Mouse (Mus musculus): Measurements from ENCODE around the gene Rnf115. TPM values are rescaled to one million over a fixed set of nuclear protein-coding genes. Genes with fewer than 3 reads are reported as not detected.

The Rnf115 gene
- polyA plus RNA-seq, 1 experiment from 2014 or later, result 63.8 TPM

GRCm38 (mm10) chr3:96829856-96830255 lies 102.4 kb downstream of the Rnf115 start:
- no peak overlapping the region for H3K4me3 ChIP-seq
- H3K4me1 ChIP-seq (replicated peaks), result peaks cover 21% of the 10 kb centered on the region
- 0 out of 2 replicates have a peak, but pooled peaks cover 3% of the 10 kb centered on the region for H3K27me3 ChIP-seq (ENCODE audit: insufficient read depth, poor library complexity, severe bottlenecking)
- DNase-seq (ENCODE audit: low spot score), result no peak
- 81% methylated on average over 10 of the region's 10 CpGs for WGBS
- no peak overlapping the region; the same call in 1 of the 2 replicates for H3K27ac ChIP-seq
- no peaks in the 10 kb centered on the region for H3K36me3 ChIP-seq
- H3K9me3 ChIP-seq, result no peaks in the 10 kb centered on the region

GRCm38 (mm10) chr3:96832930-96833329 lies 105.5 kb downstream of the Rnf115 start:
- H3K36me3 ChIP-seq, result no peaks in the 10 kb centered on the region
- no peak overlapping the region for H3K4me3 ChIP-seq
- H3K4me1 ChIP-seq (replicated peaks), result peaks cover 18% of the 10 kb centered on the region
- H3K27me3 ChIP-seq (ENCODE audit: insufficient read depth, poor library complexity, severe bottlenecking), result 0 out of 2 replicates have a peak, but pooled peaks cover 3% of the 10 kb centered on the region
- DNase-seq (ENCODE audit: low spot score), result no peak
- no peaks in the 10 kb centered on the region for H3K9me3 ChIP-seq
- 20% methylated on average over 5 of the region's 5 CpGs for WGBS
- H3K27ac ChIP-seq, result no peak overlapping the region

GRCm38 (mm10) chr3:96834587-96835348 lies 107.3 kb downstream of the Rnf115 start:
- WGBS, result 82% methylated on average over 7 of the region's 7 CpGs
- Histone ChIP-seq H3K4me3 (no peak overlapping the region), H3K4me1 (replicated peaks) (peaks cover 11% of the 10 kb centered on the region), H3K27me3 (ENCODE audit: insufficient read depth, poor library complexity, severe bottlenecking) (no peaks in the 10 kb centered on the region), H3K9me3 (no peaks in the 10 kb centered on the region), H3K36me3 (no peaks in the 10 kb centered on the region), H3K27ac (no peak overlapping the region)
- DNase-seq (ENCODE audit: low spot score), result no peak

- peaks cover 7% of the 10 kb centered on the region for H3K4me1 ChIP-seq (replicated peaks)
- DNase-seq (ENCODE audit: low spot score), result no peak
- no peaks in the 10 kb centered on the region for H3K9me3 ChIP-seq
- no peak overlapping the region for H3K4me3 ChIP-seq
- no peak overlapping the region for H3K27ac ChIP-seq
- no peaks in the 10 kb centered on the region for H3K27me3 ChIP-seq (ENCODE audit: insufficient read depth, poor library complexity, severe bottlenecking)
- H3K36me3 ChIP-seq, result no peaks in the 10 kb centered on the region
- 73% methylated on average over 2 of the region's 2 CpGs for WGBS
Measured at GRCm38 (mm10) chr3:96836414-96836813, 109.0 kb downstream of the Rnf115 start.

- H3K36me3 ChIP-seq, result no peaks in the 10 kb centered on the region
- WGBS, result 85% methylated on average over 7 of the region's 7 CpGs
- H3K27me3 ChIP-seq (ENCODE audit: insufficient read depth, poor library complexity, severe bottlenecking), result no peaks in the 10 kb centered on the region
- H3K9me3 ChIP-seq, result no peaks in the 10 kb centered on the region
- H3K4me1 ChIP-seq (replicated peaks), result no peaks in the 10 kb centered on the region; the same call in 1 of the 2 replicates
- DNase-seq (ENCODE audit: low spot score), result no peak
- no peak overlapping the region for H3K27ac ChIP-seq
- H3K4me3 ChIP-seq, result no peak overlapping the region
Measured at GRCm38 (mm10) chr3:96838996-96839645, 111.7 kb downstream of the Rnf115 start.

Other genes with a start within 250 kb of the Rnf115 start
- gene Hfe2, start 202.5 kb upstream of the Rnf115 start, polyA plus RNA-seq (2016; fragmentation: Nextera tagmentation; extraction: Ambion mirVana), result 0.89 and 2.2 TPM in 2 replicates
- 36.3 and 38.1 TPM in 2 replicates for gene Txnip, start 169.7 kb upstream of the Rnf115 start, polyA plus RNA-seq (2016; fragmentation: Nextera tagmentation; extraction: Ambion mirVana)
- 0.55 and 0.93 TPM in 2 replicates for gene Gm16253, start 150.7 kb upstream of the Rnf115 start, polyA plus RNA-seq (2016; fragmentation: Nextera tagmentation; extraction: Ambion mirVana)
- gene Polr3gl, start 133.5 kb upstream of the Rnf115 start, polyA plus RNA-seq (2016; fragmentation: Nextera tagmentation; extraction: Ambion mirVana), result 25.3 and 29.4 TPM in 2 replicates
- 0.92 and 1.5 TPM in 2 replicates for gene Ankrd34a, start 131.0 kb upstream of the Rnf115 start, polyA plus RNA-seq (2016; fragmentation: Nextera tagmentation; extraction: Ambion mirVana)
- 5.4 and 5.5 TPM in 2 replicates for gene Lix1l, start 126.5 kb upstream of the Rnf115 start, polyA plus RNA-seq (2016; fragmentation: Nextera tagmentation; extraction: Ambion mirVana)
- gene Rbm8a, start 97.7 kb upstream of the Rnf115 start, polyA plus RNA-seq (2016; fragmentation: Nextera tagmentation; extraction: Ambion mirVana), result 185 and 210 TPM in 2 replicates
- 39.3 and 41.8 TPM in 2 replicates for gene Pex11b, start 92.3 kb upstream of the Rnf115 start, polyA plus RNA-seq (2016; fragmentation: Nextera tagmentation; extraction: Ambion mirVana)
- 0.06 and 0.13 TPM in 2 replicates for gene Gm42957, start 92.2 kb upstream of the Rnf115 start, polyA plus RNA-seq (2016; fragmentation: Nextera tagmentation; extraction: Ambion mirVana)
- gene Itga10, start 82.1 kb upstream of the Rnf115 start, polyA plus RNA-seq (2016; fragmentation: Nextera tagmentation; extraction: Ambion mirVana), result 0.31 and 0.35 TPM in 2 replicates
- gene Ankrd35, start 57.5 kb upstream of the Rnf115 start, polyA plus RNA-seq (2016; fragmentation: Nextera tagmentation; extraction: Ambion mirVana), result 0.10 and 0.16 TPM in 2 replicates
- 46.2 and 48.3 TPM in 2 replicates for gene Pias3, start 31.3 kb upstream of the Rnf115 start, polyA plus RNA-seq (2016; fragmentation: Nextera tagmentation; extraction: Ambion mirVana)
- 17.1 and 19.4 TPM in 2 replicates for gene Nudt17, start 19.1 kb upstream of the Rnf115 start, polyA plus RNA-seq (2016; fragmentation: Nextera tagmentation; extraction: Ambion mirVana)
- gene Polr3c, start within 50 bp of the Rnf115 start, polyA plus RNA-seq (2016; fragmentation: Nextera tagmentation; extraction: Ambion mirVana), result 44.4 and 45.3 TPM in 2 replicates
- gene Pdzk1, start 101.6 kb downstream of the Rnf115 start, polyA plus RNA-seq (2016; fragmentation: Nextera tagmentation; extraction: Ambion mirVana), result 0.25 and 0.29 TPM in 2 replicates
- gene Cd160, start 101.7 kb downstream of the Rnf115 start, polyA plus RNA-seq (2016; fragmentation: Nextera tagmentation; extraction: Ambion mirVana), result 0.06 and 0.14 TPM in 2 replicates
- gene Gja5, start 177.0 kb downstream of the Rnf115 start, polyA plus RNA-seq (2016; fragmentation: Nextera tagmentation; extraction: Ambion mirVana), result 5.9 and 8.1 TPM in 2 replicates
- gene Gpr89, start 177.7 kb downstream of the Rnf115 start, polyA plus RNA-seq (2016; fragmentation: Nextera tagmentation; extraction: Ambion mirVana), result 31.6 and 38.0 TPM in 2 replicates
- not detected in 2 replicates for gene Gja8, start 198.4 kb downstream of the Rnf115 start, polyA plus RNA-seq (2016; fragmentation: Nextera tagmentation; extraction: Ambion mirVana)

Data from hindbrain, embryonic 10.5 days (tissue).